10 mouse cellular contexts compared by ENCODE assay signal in the genomic region with DNA sequence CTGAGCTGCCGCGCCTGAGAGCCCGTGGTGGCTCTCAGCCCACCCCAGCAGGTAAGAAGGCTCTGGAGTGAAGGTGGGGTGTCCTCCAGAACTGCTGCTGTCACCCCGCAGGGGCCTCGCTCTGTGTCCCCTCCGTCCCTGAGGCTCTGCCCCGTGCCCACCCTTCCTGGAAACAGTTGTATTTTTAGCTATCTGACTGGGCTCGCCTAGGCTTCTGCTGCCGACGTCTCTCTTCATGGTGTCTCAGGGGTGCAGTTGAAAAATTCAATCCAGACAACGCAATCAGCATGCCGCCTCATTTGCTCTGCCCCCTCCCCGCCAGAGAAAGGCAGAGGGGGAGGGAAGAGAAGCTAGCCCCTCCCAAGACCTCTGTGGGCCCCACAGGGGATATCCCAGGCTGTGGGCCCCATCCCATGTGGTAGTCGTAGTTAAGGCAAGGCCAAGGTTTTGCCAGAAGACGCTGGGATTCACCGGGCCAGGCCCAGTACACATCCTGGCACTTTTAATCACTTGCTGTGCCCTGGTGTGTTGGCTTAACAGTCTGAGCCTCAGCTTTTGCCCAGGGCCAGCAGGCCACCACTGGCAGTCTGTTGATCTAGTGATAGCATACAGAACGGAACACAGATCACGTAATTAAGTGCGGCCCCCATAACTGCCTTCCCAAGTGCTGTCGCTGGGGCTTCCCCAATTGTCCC. TPM values are rescaled to one million over a fixed set of nuclear protein-coding genes. Genes with fewer than 3 reads are reported as not detected.
A peak's percentile ranks its signal among the peaks of the same experiment; 100 is the strongest.
DNase-seq lines count a peak whose midpoint lies in the region.
"Had no signal": no experiment of that assay in that cellular context is flagged by ENCODE, and none has a peak within 500 bp of the region (broad histone marks: within the 10 kb centered on the region; RNA-seq: fewer than 3 reads in every experiment).

No protein-coding gene starts in this region.

- H3K36me3 ChIP-seq in limb, embryonic 10.5 days, result peaks cover 39% of the 10 kb centered on the region

- no peaks in the 10 kb centered on the region for H3K9me3 ChIP-seq in limb, embryonic 10.5 days (replicated peaks)
- H3K9me3 ChIP-seq: stomach, embryonic 15.5 days had no signal

- peaks cover 100% of the 10 kb centered on the region for H3K4me1 ChIP-seq in limb, embryonic 10.5 days

- WGBS in limb, embryonic 10.5 days, result 74% methylated on average over 20 of the region's 20 CpGs

- H3K27me3 ChIP-seq in limb, embryonic 10.5 days (ENCODE audit: low read depth, poor library complexity, severe bottlenecking), result no peaks in the 10 kb centered on the region; the same call in 1 of the 2 replicates
- H3K27me3 ChIP-seq: stomach, embryonic 15.5 days had no signal

- intact Hi-C loops in left cerebral cortex, postnatal 14 days (cut with DNase I), result no loop called here

- peak overlapping the region; percentile 73 for H3K27ac ChIP-seq in limb, embryonic 10.5 days
- H3K27ac ChIP-seq: liver, embryonic 14.5 days; stomach, embryonic 15.5 days had no signal

- DNase-seq in adrenal gland, postnatal 10 days, result peak; percentile 48
- no peak for DNase-seq in adrenal gland, adult 18-20 months (ENCODE audit: low spot score in 2 of 2)
- peak; percentile 27 for DNase-seq in thymus, postnatal 4 days
- no peak for DNase-seq in thymus, postnatal 0 days (ENCODE audit: low spot score)
- DNase-seq in limb, embryonic 10.5 days (ENCODE audit: low spot score), result no peak
- no peak for DNase-seq in adrenal gland, postnatal 14 days
- DNase-seq in lung, postnatal 10 days, result no peak
- DNase-seq in left cerebral cortex, postnatal 14 days (ENCODE audit: low spot score in 2 of 2), result no peak

- H3K4me3 ChIP-seq in limb, embryonic 10.5 days, result peak overlapping the region; percentile 2; the same call in 1 of the 2 replicates
- H3K4me3 ChIP-seq: stomach, embryonic 15.5 days had no signal

RNA-seq across cellular contexts. Expression of a gene that starts 32.8 kb away (rescaled TPM):
- 10 to 100 TPM; 18.6 to 19.0 TPM for total RNA-seq in adrenal gland, postnatal 10 days (2021)
- 1 to 10 TPM; 4.6 to 5.0 TPM for total RNA-seq in adrenal gland, adult 18-20 months (2021)
- polyA plus RNA-seq in thymus, postnatal 0 days (2015; fragmentation: Nextera tagmentation; extraction: Ambion mirVana), result 60.0 and 77.9 TPM in 2 replicates
- 153 and 167 TPM in 2 replicates for polyA plus RNA-seq in limb, embryonic 10.5 days (2016; fragmentation: Nextera tagmentation; extraction: Ambion mirVana)
- 10.3 and 15.5 TPM in 2 replicates for total RNA-seq in adrenal gland, postnatal 14 days (2021)
- 1 to 10 TPM; 1.2 to 1.4 TPM for total RNA-seq in left cerebral cortex, postnatal 14 days (2021)

Comparison
In these comparisons a context has a peak if more than half of its experiments do, and no peak if none do; other contexts are left out.
1. DNase-seq: peak in adrenal gland, postnatal 10 days (single experiment) and thymus, postnatal 4 days (single experiment); none in adrenal gland, adult 18-20 months (0 of 2), thymus, postnatal 0 days (single experiment), limb, embryonic 10.5 days (single experiment), adrenal gland, postnatal 14 days (single experiment), lung, postnatal 10 days (single experiment) and left cerebral cortex, postnatal 14 days (0 of 2).